Mouse (Mus musculus) kidney, postnatal 25 days (tissue): ENCODE data around the gene Zfp706.
A peak's percentile ranks its signal among the peaks of the same experiment; 100 is the strongest.

Experiments
- DNase-seq, 2 experiments: peaks; one replicate each; pipeline ENCODE4 v3.0.0; 2021; ENCODE audit warnings: mixed read lengths in 2 of 2

Gene Zfp706

GRCm38 (mm10) chr15:37007233-37007958 lies at the start of gene Zfp706:
Zfp706 (minus strand) TSS chr15:37007773.
- peak; percentile 100 for DNase-seq

GRCm38 (mm10) chr15:37054582-37054981 lies 47.0 kb upstream of the Zfp706 start:
- no peak for DNase-seq

GRCm38 (mm10) chr15:37053085-37053762 lies 45.7 kb upstream of the Zfp706 start:
- DNase-seq: no peak

GRCm38 (mm10) chr15:37047403-37047802 lies 39.8 kb upstream of the Zfp706 start:
- no peak for DNase-seq

- DNase-seq: peak; percentile 9 to 65
Measured at GRCm38 (mm10) chr15:37046586-37046985, 39.0 kb upstream of the Zfp706 start.

GRCm38 (mm10) chr15:37046131-37046530 lies 38.6 kb upstream of the Zfp706 start:
- DNase-seq: peak; percentile 32 to 71

- no peak for DNase-seq
Measured at GRCm38 (mm10) chr15:37045456-37045855, 37.9 kb upstream of the Zfp706 start.

GRCm38 (mm10) chr15:37042559-37042958 lies 35.0 kb upstream of the Zfp706 start:
- DNase-seq: no peak

- peak; percentile 54 to 80 for DNase-seq
Measured at GRCm38 (mm10) chr15:37041214-37041613, 33.6 kb upstream of the Zfp706 start.

- no peak for DNase-seq
Measured at GRCm38 (mm10) chr15:37038666-37039065, 31.1 kb upstream of the Zfp706 start.

- DNase-seq: no peak
Measured at GRCm38 (mm10) chr15:37037704-37038103, 30.1 kb upstream of the Zfp706 start.

- DNase-seq: peak in 1 of 2 experiments; percentile 46
Measured at GRCm38 (mm10) chr15:37036481-37037156, 29.0 kb upstream of the Zfp706 start.

- no peak for DNase-seq
Measured at GRCm38 (mm10) chr15:37034155-37034554, 26.6 kb upstream of the Zfp706 start.

GRCm38 (mm10) chr15:37033431-37033830 lies 25.9 kb upstream of the Zfp706 start:
- DNase-seq: no peak

- no peak for DNase-seq
Measured at GRCm38 (mm10) chr15:37031334-37032150, 24.0 kb upstream of the Zfp706 start.

GRCm38 (mm10) chr15:37030929-37031328 lies 23.4 kb upstream of the Zfp706 start:
- no peak for DNase-seq

- no peak for DNase-seq
Measured at GRCm38 (mm10) chr15:37027956-37028355, 20.4 kb upstream of the Zfp706 start.

GRCm38 (mm10) chr15:37026458-37026857 lies 18.9 kb upstream of the Zfp706 start:
- DNase-seq: no peak

- peak in 1 of 2 experiments; percentile 46 for DNase-seq
Measured at GRCm38 (mm10) chr15:37020581-37021245, 13.1 kb upstream of the Zfp706 start.

GRCm38 (mm10) chr15:37019434-37019833 lies 11.9 kb upstream of the Zfp706 start:
- DNase-seq: no peak

- no peak for DNase-seq
Measured at GRCm38 (mm10) chr15:37011897-37012296, 4.3 kb upstream of the Zfp706 start.

- no peak for DNase-seq
Measured at GRCm38 (mm10) chr15:37011316-37011715, 3.7 kb upstream of the Zfp706 start.
